In the genomic region with DNA sequence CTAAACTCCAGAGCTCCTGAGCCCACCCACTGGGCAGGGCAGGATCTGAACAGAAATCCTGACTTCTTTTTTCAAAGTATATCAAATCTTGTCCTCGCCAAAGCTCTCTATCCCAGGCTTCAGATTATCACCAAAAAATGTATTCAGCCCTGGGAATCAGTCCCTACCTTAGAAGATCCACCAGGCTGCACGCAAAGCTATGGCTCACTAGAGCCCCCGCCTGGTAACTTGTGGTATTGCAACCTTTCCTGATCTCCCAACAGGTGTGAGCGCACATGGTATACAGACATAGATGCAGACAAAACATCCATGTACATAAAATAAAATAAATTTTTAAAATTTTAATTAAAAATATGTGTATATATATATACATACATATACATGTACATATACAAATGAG, we compare ENCODE assay signal across 8 mouse cellular contexts. TPM values are rescaled to one million over a fixed set of nuclear protein-coding genes. Genes with fewer than 3 reads are reported as not detected.
DNase-seq lines count a peak whose midpoint lies in the region; ATAC-seq and TF ChIP-seq lines count a peak whose summit lies in the region.

No protein-coding gene starts in this region.

- no peak overlapping the region for H3K4me2 ChIP-seq in forebrain, embryonic 11.5 days (ENCODE audit: low read depth, low read length, severe bottlenecking)
- no peak overlapping the region for H3K4me2 ChIP-seq in forebrain, embryonic 15.5 days (replicated peaks)
- no peak overlapping the region for H3K4me2 ChIP-seq in stomach, postnatal 0 days (replicated peaks; ENCODE audit: low read depth)

- TF ChIP-seq EP300 in stomach, postnatal 0 days (optimal IDR thresholded peaks at IDR 0.05) = no peak

- no peaks in the 10 kb centered on the region for H3K9me3 ChIP-seq in forebrain, embryonic 11.5 days (ENCODE audit: control insufficient read depth, low read length)
- no peaks in the 10 kb centered on the region for H3K9me3 ChIP-seq in forebrain, embryonic 15.5 days
- no peaks in the 10 kb centered on the region for H3K9me3 ChIP-seq in stomach, postnatal 0 days (ENCODE audit: control insufficient read depth, low read length)

- ATAC-seq in forebrain, embryonic 11.5 days (replicated peaks; ENCODE audit: low FRiP score) = 0 out of 2 replicates have a peak, but pooled peaks have one; percentile 22
- no peak for ATAC-seq in forebrain, embryonic 15.5 days (replicated peaks)
- ATAC-seq in granulocyte monocyte progenitor cell, adult 5-6 weeks (replicated peaks; ENCODE audit: poor library complexity, severe bottlenecking) = peak; percentile 51
- no peak for ATAC-seq in stomach, postnatal 0 days (ENCODE audit: low FRiP score, low TSS enrichment)

- peak; percentile 86 for DNase-seq in forebrain, embryonic 11.5 days (ENCODE audit: low spot score)
- DNase-seq in Muller cell, postnatal 12 days (ENCODE audit: inconsistent ontology term) = peak; percentile 42
- peak; percentile 96 to 99 for DNase-seq in cerebellum, postnatal 14 days
- peak; percentile 75 to 90 for DNase-seq in left cerebral cortex, adult 18-20 months (ENCODE audit: low spot score in 2 of 2)
- peak; percentile 84 for DNase-seq in naive thymus-derived CD4-positive, alpha-beta T cell, adult 2 months (ENCODE audit: low read depth)
- peak; percentile 82 for DNase-seq in stomach, postnatal 0 days (ENCODE audit: low spot score)

- 12% methylated on average over 4 of the region's 4 CpGs for WGBS in forebrain, embryonic 11.5 days
- WGBS in forebrain, embryonic 15.5 days = 8% methylated on average over 4 of the region's 4 CpGs
- 22% methylated on average over 4 of the region's 4 CpGs for WGBS in stomach, postnatal 0 days

- no peak overlapping the region for H3K27ac ChIP-seq in forebrain, embryonic 11.5 days (ENCODE audit: low read depth, low read length)
- no peak overlapping the region for H3K27ac ChIP-seq in forebrain, embryonic 15.5 days (replicated peaks)
- H3K27ac ChIP-seq in stomach, postnatal 0 days (replicated peaks) = no peak overlapping the region

- no peaks in the 10 kb centered on the region for H3K27me3 ChIP-seq in forebrain, embryonic 11.5 days (ENCODE audit: control insufficient read depth, insufficient read depth, low read length)
- no peaks in the 10 kb centered on the region for H3K27me3 ChIP-seq in forebrain, embryonic 15.5 days
- H3K27me3 ChIP-seq in stomach, postnatal 0 days (ENCODE audit: control insufficient read depth, insufficient read depth, low read length) = no peaks in the 10 kb centered on the region

- peak; percentile 89 for TF ChIP-seq CTCF in stomach, postnatal 0 days (IDR thresholded peaks at IDR 0.05; ENCODE audit: low read depth)

- H3K4me3 ChIP-seq in forebrain, embryonic 11.5 days (ENCODE audit: low read depth, low read length) = no peak overlapping the region
- H3K4me3 ChIP-seq in forebrain, embryonic 15.5 days = no peak overlapping the region
- no peak overlapping the region for H3K4me3 ChIP-seq in stomach, postnatal 0 days (ENCODE audit: low read depth, low read length)

- H3K9ac ChIP-seq in forebrain, embryonic 11.5 days (ENCODE audit: low read length) = no peak overlapping the region
- no peak overlapping the region for H3K9ac ChIP-seq in forebrain, embryonic 15.5 days (replicated peaks)
- H3K9ac ChIP-seq in stomach, postnatal 0 days (ENCODE audit: low read length) = no peak overlapping the region

- H3K36me3 ChIP-seq in forebrain, embryonic 11.5 days (ENCODE audit: control insufficient read depth, insufficient read depth, low read length) = no peaks in the 10 kb centered on the region
- H3K36me3 ChIP-seq in forebrain, embryonic 15.5 days = no peaks in the 10 kb centered on the region
- H3K36me3 ChIP-seq in stomach, postnatal 0 days (ENCODE audit: control insufficient read depth, insufficient read depth, low read length) = no peaks in the 10 kb centered on the region

- H3K4me1 ChIP-seq in forebrain, embryonic 11.5 days (replicated peaks; ENCODE audit: control insufficient read depth, insufficient read depth, low read length) = no peaks in the 10 kb centered on the region; the same call in 1 of the 2 replicates
- peaks cover 20% of the 10 kb centered on the region for H3K4me1 ChIP-seq in forebrain, embryonic 15.5 days
- no peaks in the 10 kb centered on the region for H3K4me1 ChIP-seq in stomach, postnatal 0 days (replicated peaks; ENCODE audit: control insufficient read depth, insufficient read depth)

RNA-seq across cellular contexts. Expression of gene Gnb5, which starts 5.9 kb away (rescaled TPM):
- polyA plus RNA-seq in forebrain, embryonic 11.5 days (2014; fragmentation: Nextera tagmentation; extraction: Ambion mirVana) = 31.1 and 34.1 TPM in 2 replicates
- polyA plus RNA-seq in forebrain, embryonic 15.5 days (2015; fragmentation: Nextera tagmentation; extraction: Ambion mirVana) = 47.8 and 52.6 TPM in 2 replicates
- total RNA-seq in granulocyte monocyte progenitor cell, adult 5-6 weeks (2014; fragmentation: Nextera tagmentation) = 4.1 and 5.0 TPM in 2 replicates
- 2.7 and 2.8 TPM in 2 replicates for total RNA-seq in granulocyte monocyte progenitor cell, adult 5-6 weeks (2017)
- total RNA-seq in left cerebral cortex, adult 18-20 months (2021) = 100 to 1,000 TPM; 161 to 167 TPM
- polyA plus RNA-seq in stomach, postnatal 0 days (2015; fragmentation: Nextera tagmentation; extraction: Ambion mirVana) = 16.1 and 17.5 TPM in 2 replicates

RNA-seq across cellular contexts. Expression of gene Bcl2l10, which starts 35.5 kb away (rescaled TPM):
- not detected in 2 replicates for polyA plus RNA-seq in forebrain, embryonic 11.5 days (2014; fragmentation: Nextera tagmentation; extraction: Ambion mirVana)
- polyA plus RNA-seq in forebrain, embryonic 15.5 days (2015; fragmentation: Nextera tagmentation; extraction: Ambion mirVana) = not detected in 2 replicates
- not detected in 2 replicates for total RNA-seq in granulocyte monocyte progenitor cell, adult 5-6 weeks (2014; fragmentation: Nextera tagmentation)
- not detected in 2 replicates for total RNA-seq in granulocyte monocyte progenitor cell, adult 5-6 weeks (2017)
- total RNA-seq in left cerebral cortex, adult 18-20 months (2021) = not detected
- polyA plus RNA-seq in stomach, postnatal 0 days (2015; fragmentation: Nextera tagmentation; extraction: Ambion mirVana) = not detected in 2 replicates

Comparison
In these comparisons a context has a peak if more than half of its experiments do, and no peak if none do; other contexts are left out.
1. ATAC-seq: peak in forebrain, embryonic 11.5 days (single experiment) and granulocyte monocyte progenitor cell, adult 5-6 weeks (single experiment); none in forebrain, embryonic 15.5 days (single experiment) and stomach, postnatal 0 days (single experiment).
2. DNase-seq: peak in every context shown above with its lines; median percentile 98 in cerebellum, postnatal 14 days; 86 in forebrain, embryonic 11.5 days; 84 in naive thymus-derived CD4-positive, alpha-beta T cell, adult 2 months; 82 in left cerebral cortex, adult 18-20 months; 82 in stomach, postnatal 0 days; 42 in Muller cell, postnatal 12 days.